Mouse (Mus musculus) left cerebral cortex, postnatal 36 days (tissue): Measurements from ENCODE around the gene Fip1l1. TPM values are rescaled to one million over a fixed set of nuclear protein-coding genes. Genes with fewer than 3 reads are reported as not detected.

Source experiments
- total RNA-seq, 2 experiments: library from RNA; stranded (reverse); gene quantifications; 2 replicates each; pipeline ENCODE4 v1.2.3; 2021

The Fip1l1 gene
- total RNA-seq, 2 experiments from 2014 or later = 55.5 to 71.2 TPM

Other genes with a start within 250 kb of the Fip1l1 start
- 10 to 100 TPM; 26.8 to 34.0 TPM for gene Scfd2, start 3.7 kb upstream of the Fip1l1 start, total RNA-seq
- gene Lnx1, start 167.5 kb downstream of the Fip1l1 start, total RNA-seq = 10 to 100 TPM; 25.1 to 25.8 TPM